Mouse (Mus musculus) small intestine, adult 2 months (tissue): ENCODE measurements around the gene Ppp4r4.

Experiments
- CTCF ChIP-seq: fragments of 200-500 bp; IDR thresholded peaks from 2 replicates; pipeline ENCODE4 v1.5.1; 2012; ENCODE audit warnings: low read depth, mild to moderate bottlenecking, control low read depth, inconsistent platforms, low read length, moderate library complexity, mixed read lengths; ENCODE audit not compliant: insufficient replicate concordance, insufficient read length; ENCODE audit errors: extremely low read depth
- POLR2A ChIP-seq: fragments of 200-500 bp; IDR thresholded peaks from 2 replicates; pipeline ENCODE4 v1.6.1; 2012; ENCODE audit warnings: low read depth, mild to moderate bottlenecking, control low read depth, inconsistent platforms, low read length, moderate library complexity

DNA sequence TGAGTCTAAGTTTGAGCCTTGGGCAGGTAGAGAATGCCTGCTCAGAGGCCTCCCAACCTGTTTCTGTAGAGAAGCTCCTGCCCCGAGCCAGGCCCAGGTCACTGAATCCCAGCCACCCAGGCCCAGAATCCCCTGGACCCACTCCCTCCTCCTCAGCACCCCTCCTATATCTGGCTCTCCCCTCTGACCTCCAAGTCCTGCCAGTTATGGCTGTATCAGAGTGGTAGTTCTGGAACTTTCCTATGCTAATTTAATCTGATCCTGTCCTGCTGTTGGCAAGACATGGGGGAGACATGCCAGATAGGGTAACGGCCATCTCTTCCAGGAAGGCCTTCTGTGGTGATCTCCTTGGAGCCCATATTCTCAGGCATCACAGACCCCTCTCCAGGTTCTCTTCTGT, 49.3 kb upstream of the Ppp4r4 start:
- TF ChIP-seq CTCF = no peak
- no peak for TF ChIP-seq POLR2A
